Mouse (Mus musculus): ENCODE results near the gene Snx10.

DNA sequence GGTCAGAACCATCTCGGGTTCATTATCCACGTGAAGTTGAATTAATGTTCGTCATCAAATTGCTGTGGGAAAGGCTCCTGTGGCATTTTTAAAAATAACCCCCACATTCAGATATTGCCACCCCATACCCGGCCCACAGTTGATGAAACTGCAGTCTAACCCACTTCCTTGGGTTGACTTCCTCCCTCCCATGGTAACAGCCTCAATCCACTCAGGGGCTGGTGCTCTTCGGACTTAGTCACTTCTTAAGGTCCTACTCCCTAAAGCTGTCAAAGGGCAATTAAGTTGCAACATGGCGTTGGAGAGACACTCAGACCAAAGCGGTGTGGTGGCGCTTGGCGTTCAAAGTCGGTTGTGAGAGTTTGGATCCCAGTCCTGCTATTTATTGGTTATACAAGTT, 80.0 kb downstream of the Snx10 start:
- no peak for TF ChIP-seq CTCF (IDR thresholded peaks at IDR 0.05; ENCODE audit: extremely low read depth, insufficient read depth, insufficient read length, insufficient replicate concordance)
- TF ChIP-seq POLR2A (IDR thresholded peaks at IDR 0.05; ENCODE audit: low read depth, low read length): no peak
